Mouse (Mus musculus): ENCODE measurements around the gene Pxdn.

DNA sequence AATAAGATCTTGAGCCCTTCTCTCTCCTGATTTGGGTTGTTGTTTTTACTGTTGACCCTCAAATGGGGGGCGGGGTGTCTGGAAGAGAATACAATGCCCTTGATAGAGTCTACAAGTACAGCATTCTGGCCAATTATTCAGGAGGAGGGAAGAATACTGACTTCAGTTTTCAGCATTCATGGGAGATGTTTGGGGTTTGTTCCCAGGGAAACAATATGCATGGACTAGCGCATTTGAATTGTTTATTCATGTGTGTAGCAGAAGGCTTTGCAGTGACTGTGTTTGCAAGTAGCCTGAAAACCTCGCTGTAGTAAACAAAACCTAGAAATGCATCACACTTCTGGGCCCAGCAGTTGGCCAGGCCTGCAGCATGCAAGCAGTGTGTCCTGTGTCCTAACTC, 17.1 kb downstream of the Pxdn start:
- TF ChIP-seq CTCF (conservative IDR thresholded peaks at IDR 0.05 in 1 of 2, IDR thresholded peaks at IDR 0.05 in 1 of 2; ENCODE audit: low read depth in 2 of 2, low read length in 2 of 2) (no peak), POLR2A (IDR thresholded peaks at IDR 0.05; ENCODE audit: low read depth, low read length) (no peak), JUND (conservative IDR thresholded peaks at IDR 0.05; ENCODE audit: low read depth, low read length) (no peak), ZKSCAN1 (IDR thresholded peaks at IDR 0.05; ENCODE audit: borderline replicate concordance, low read depth, low read length) (no peak), POLR2AphosphoS2 (IDR thresholded peaks at IDR 0.05; ENCODE audit: low read depth, low read length) (no peak), MAFK (IDR thresholded peaks at IDR 0.05; ENCODE audit: insufficient replicate concordance, low read length) (no peak), ZNF384 (IDR thresholded peaks at IDR 0.05; ENCODE audit: low read depth, low read length) (no peak), MYC (IDR thresholded peaks at IDR 0.05; ENCODE audit: low read depth, low read length) (no peak)

Measured in CH12.LX (cell line).